Mouse (Mus musculus) cortical plate, adult 2 months (tissue): Measurements from ENCODE around the gene Ppil3. TPM values are rescaled to one million over a fixed set of nuclear protein-coding genes. Genes with fewer than 3 reads are reported as not detected.

ENCODE experiments used
- H3K27ac ChIP-seq: fragments of 200-500 bp; 2 replicates; pipeline ENCODE4 v1.5.1; 2012; ENCODE audit warnings: low read length, control low read depth, inconsistent platforms; ENCODE audit not compliant: insufficient read depth
- H3K4me1 ChIP-seq: fragments of 200-500 bp; 2 replicates; pipeline ENCODE4 v1.6.1; 2011; ENCODE audit warnings: low read length; ENCODE audit not compliant: control insufficient read depth, insufficient read depth
- H3K4me3 ChIP-seq: fragments of 200-500 bp; 2 replicates; pipeline ENCODE4 v1.5.1; 2011; ENCODE audit warnings: mild to moderate bottlenecking, low read length, control low read depth; ENCODE audit not compliant: insufficient read depth
- CTCF ChIP-seq: fragments of 200-500 bp; IDR thresholded peaks from 2 replicates; pipeline ENCODE4 v1.5.1; 2011; ENCODE audit warnings: mild to moderate bottlenecking, control low read depth, low read length; ENCODE audit not compliant: insufficient read depth; ENCODE audit errors: extremely low read depth
- POLR2A ChIP-seq: fragments of 200-500 bp; IDR thresholded peaks from 2 replicates; pipeline ENCODE4 v1.6.1; 2011; ENCODE audit warnings: mild to moderate bottlenecking, low read length, control low read depth; ENCODE audit not compliant: insufficient read depth; ENCODE audit errors: extremely low read depth
- polyA plus RNA-seq: library from polyadenylated mRNA; depleted of rRNA; stranded (reverse); fragments of >200 nt; gene quantifications from 2 replicates; pipeline ENCODE4 v1.2.3, GENCODE M21; 2012

Gene Ppil3
- polyA plus RNA-seq, 1 experiment, result 30.3 TPM

GRCm38 (mm10) chr1:58447766-58448165 lies 2.5 kb upstream of the Ppil3 start:
- Histone ChIP-seq H3K27ac (no peak overlapping the region), H3K4me3 (no peak overlapping the region)
- TF ChIP-seq CTCF, result no peak
- no peak for TF ChIP-seq POLR2A

GRCm38 (mm10) chr1:58445861-58446260 lies 575 bp upstream of the Ppil3 start:
- Histone ChIP-seq H3K4me3 (peak overlapping the region; percentile 54), H3K27ac (no peak overlapping the region), H3K4me1 (peaks cover 3% of the 10 kb centered on the region; the same call in 1 of the 2 replicates)
- TF ChIP-seq CTCF (no peak), POLR2A (no peak)

More at GRCm38 (mm10) chr1:58447766-58448165, 2.5 kb upstream of the Ppil3 start:
- peaks cover 3% of the 10 kb centered on the region; the same call in 1 of the 2 replicates for H3K4me1 ChIP-seq

DNA sequence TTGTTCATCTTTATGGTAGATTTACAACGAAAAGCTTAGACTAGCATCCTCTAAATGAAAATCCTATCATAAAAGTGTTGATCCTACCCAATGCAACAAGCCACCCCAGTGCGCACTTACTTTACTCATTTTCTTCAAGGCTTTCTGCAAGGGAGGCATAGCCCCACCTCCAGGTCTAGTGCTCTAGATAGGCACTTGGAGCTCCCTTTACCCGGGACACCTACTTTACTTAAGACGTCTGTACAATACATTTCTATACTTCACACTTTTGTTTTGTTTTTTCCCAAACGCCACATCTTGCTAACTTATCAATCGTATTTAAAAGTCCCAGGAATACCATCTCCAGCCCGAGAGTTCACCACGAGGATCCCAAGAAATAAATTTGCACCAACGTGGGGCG lies 595 bp downstream of the Ppil3 start:
- Histone ChIP-seq H3K27ac (no peak overlapping the region), H3K4me3 (peak overlapping the region; percentile 54), H3K4me1 (peaks cover 3% of the 10 kb centered on the region; the same call in 1 of the 2 replicates)
- TF ChIP-seq CTCF, result no peak
- TF ChIP-seq POLR2A, result no peak

GRCm38 (mm10) chr1:58424551-58424950 lies 20.7 kb downstream of the Ppil3 start:
- Histone ChIP-seq H3K27ac (no peak overlapping the region), H3K4me1 (peaks cover 6% of the 10 kb centered on the region), H3K4me3 (no peak overlapping the region)
- TF ChIP-seq CTCF, result no peak
- no peak for TF ChIP-seq POLR2A

GRCm38 (mm10) chr1:58423371-58424248 lies 21.7 kb downstream of the Ppil3 start, which contains the start of gene Clk1:
Gene Clk1, minus strand, starts transcription at chr1:58424066.
- peak within 1 kb of the TSS; percentile 75 for H3K4me3 ChIP-seq
- H3K4me1 ChIP-seq, result peaks cover 6% of the 10 kb centered on the region
- H3K27ac ChIP-seq, result peak within 1 kb of the TSS; percentile 97
- TF ChIP-seq CTCF, result no peak
- peak; percentile 100 for TF ChIP-seq POLR2A

GRCm38 (mm10) chr1:58422879-58423278 lies 22.4 kb downstream of the Ppil3 start:
- Histone ChIP-seq H3K27ac (peak overlapping the region; percentile 97; the same call in 1 of the 2 replicates), H3K4me1 (peaks cover 6% of the 10 kb centered on the region), H3K4me3 (peak overlapping the region; percentile 75)
- peak; percentile 32; the same call in 1 of the 2 replicates for TF ChIP-seq POLR2A
- no peak for TF ChIP-seq CTCF

GRCm38 (mm10) chr1:58420961-58421360 lies 24.3 kb downstream of the Ppil3 start:
- Histone ChIP-seq H3K4me3 (peak overlapping the region; percentile 29; the same call in 1 of the 2 replicates), H3K27ac (no peak overlapping the region), H3K4me1 (peaks cover 6% of the 10 kb centered on the region)
- TF ChIP-seq CTCF (no peak), POLR2A (no peak)

DNA sequence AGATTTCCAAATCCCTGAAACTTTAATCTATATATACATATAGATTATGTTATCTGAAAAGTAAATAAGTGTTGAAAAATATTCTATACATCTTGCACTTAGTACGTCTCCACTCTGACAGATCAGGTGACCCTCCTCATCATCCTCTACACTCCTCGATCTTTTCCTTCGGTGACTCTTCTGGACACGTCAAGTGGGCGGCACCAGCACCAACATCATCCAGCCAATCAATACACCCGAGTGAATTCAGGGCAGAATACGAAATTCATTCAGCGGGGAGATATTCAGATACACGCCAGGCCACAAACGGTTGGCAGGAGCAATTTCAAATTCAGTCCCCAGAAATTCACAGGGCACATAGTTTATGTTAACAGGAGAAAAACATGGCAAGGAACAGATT lies 25.3 kb downstream of the Ppil3 start:
- H3K27ac ChIP-seq, result no peak overlapping the region
- peaks cover 6% of the 10 kb centered on the region for H3K4me1 ChIP-seq
- TF ChIP-seq POLR2A (no peak), CTCF (no peak)
- no peak overlapping the region for H3K4me3 ChIP-seq

DNA sequence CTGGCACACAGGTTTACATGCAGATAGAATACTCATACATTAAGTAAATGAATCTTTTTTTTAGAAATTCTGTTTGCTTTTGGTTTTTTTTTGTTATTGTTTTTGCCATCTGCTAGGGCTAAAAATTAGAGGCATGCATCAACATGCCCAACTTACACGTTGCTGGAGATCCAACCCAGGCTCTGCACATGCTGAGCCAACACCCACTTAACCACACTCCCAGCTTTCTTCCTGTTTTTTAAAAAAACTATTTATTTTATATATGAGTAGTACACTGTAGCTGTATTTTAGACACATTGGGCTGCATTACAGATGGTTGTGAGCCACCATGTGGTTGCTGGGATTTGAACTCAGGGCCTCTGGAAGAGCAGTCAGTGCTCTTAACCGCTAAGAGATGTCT lies 29.2 kb downstream of the Ppil3 start:
- TF ChIP-seq CTCF (no peak), POLR2A (no peak)
- Histone ChIP-seq H3K4me1 (peaks cover 4% of the 10 kb centered on the region), H3K27ac (no peak overlapping the region), H3K4me3 (no peak overlapping the region)

GRCm38 (mm10) chr1:58415442-58415841 lies 29.8 kb downstream of the Ppil3 start:
- H3K4me3 ChIP-seq, result no peak overlapping the region
- no peak for TF ChIP-seq POLR2A
- no peak for TF ChIP-seq CTCF
- H3K4me1 ChIP-seq, result peaks cover 2% of the 10 kb centered on the region; the same call in 1 of the 2 replicates
- no peak overlapping the region for H3K27ac ChIP-seq
